Mouse (Mus musculus) C2C12 (cell line): ENCODE measurements around the gene Pdpk1. TPM values are rescaled to one million over a fixed set of nuclear protein-coding genes. Genes with fewer than 3 reads are reported as not detected.

Experiments used
- H3K27me3 ChIP-seq: one replicate; pipeline ENCODE4 v1.6.1; 2011; ENCODE audit not compliant: control insufficient read depth, insufficient read depth, insufficient read length
- H3K36me3 ChIP-seq: one replicate; pipeline ENCODE4 v1.6.1; 2011; ENCODE audit not compliant: control insufficient read depth, insufficient read depth
- H3K4me3 ChIP-seq: one replicate; pipeline ENCODE4 v1.5.1; 2011; ENCODE audit warnings: mild to moderate bottlenecking, control low read depth; ENCODE audit not compliant: poor library complexity, insufficient read depth, severe bottlenecking
- H3K79me2 ChIP-seq: one replicate; pipeline ENCODE4 v1.6.1; 2011; ENCODE audit not compliant: control insufficient read depth, insufficient read depth
- H3K79me3 ChIP-seq: one replicate; pipeline ENCODE4 v1.6.1; 2011; ENCODE audit warnings: low read depth, control low read depth
- H3ac ChIP-seq: one replicate; pipeline ENCODE3; 2011; ENCODE audit warnings: low read depth; ENCODE audit not compliant: control insufficient read depth, insufficient read length
- CEBPB ChIP-seq: IDR thresholded peaks from one replicate; pipeline ENCODE4 v1.6.1; 2011; ENCODE audit warnings: low read depth, mild to moderate bottlenecking, control low read depth, moderate library complexity
- CTCF ChIP-seq: IDR thresholded peaks from one replicate; pipeline ENCODE4 v1.5.1; 2011; ENCODE audit not compliant: control insufficient read depth, insufficient read depth, insufficient read length
- FOSL1 ChIP-seq: IDR thresholded peaks from one replicate; pipeline ENCODE4 v1.8.0; 2011; ENCODE audit warnings: mild to moderate bottlenecking, low read length; ENCODE audit not compliant: poor library complexity, insufficient read depth, severe bottlenecking
- MAX ChIP-seq: IDR thresholded peaks from one replicate; pipeline ENCODE4 v1.6.1; 2011; ENCODE audit warnings: mild to moderate bottlenecking, control low read depth
- MYOD1 ChIP-seq: IDR thresholded peaks from one replicate; pipeline ENCODE4 v1.6.1; 2011; ENCODE audit warnings: low read depth; ENCODE audit not compliant: control insufficient read depth, insufficient read length
- MYOG ChIP-seq: IDR thresholded peaks from one replicate; pipeline ENCODE4 v1.6.1; 2011; ENCODE audit not compliant: control insufficient read depth, insufficient read length; ENCODE audit errors: extremely low read depth
- USF1 ChIP-seq: IDR thresholded peaks from one replicate; pipeline ENCODE4 v1.6.1; 2011; ENCODE audit warnings: low read depth, mild to moderate bottlenecking, control low read depth, moderate library complexity
- polyA plus RNA-seq: library from polyadenylated mRNA; unstranded; fragments of >200 nt; fragmentation: generic; extraction: Trizol; gene quantifications from one replicate; pipeline ENCODE4 v1.2.1, GENCODE M21; 2012; ENCODE audit warnings: missing spikeins

The Pdpk1 gene
- polyA plus RNA-seq, 1 experiment: 7.4 TPM

DNA sequence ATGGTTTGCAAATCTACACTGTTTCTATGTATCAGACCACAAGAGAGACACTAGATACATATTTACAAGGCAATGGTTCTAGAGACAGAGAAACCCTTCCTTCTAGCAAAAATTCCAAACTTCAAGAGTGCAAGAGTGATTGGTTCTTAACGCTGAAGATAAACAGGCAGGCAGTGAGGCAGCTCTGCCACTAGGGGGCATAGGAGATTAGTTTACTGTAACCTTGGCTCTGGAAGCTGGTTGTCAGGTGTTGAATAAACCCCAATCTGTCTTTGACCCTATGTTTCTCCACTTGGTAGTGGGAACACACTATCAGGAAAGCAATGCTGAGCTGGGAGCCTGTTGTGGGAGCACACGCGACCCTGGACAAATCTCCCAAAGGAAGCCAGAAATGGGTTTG is 22.7 kb upstream of the Pdpk1 start:
- Histone ChIP-seq H3K4me3 (no peak overlapping the region), H3ac (no peak overlapping the region), H3K36me3 (no peaks in the 10 kb centered on the region), H3K27me3 (no peaks in the 10 kb centered on the region), H3K79me2 (peaks cover 8% of the 10 kb centered on the region), H3K79me3 (peaks cover 5% of the 10 kb centered on the region)
- TF ChIP-seq MYOG: no peak
- peak; percentile 71 for TF ChIP-seq CTCF

DNA sequence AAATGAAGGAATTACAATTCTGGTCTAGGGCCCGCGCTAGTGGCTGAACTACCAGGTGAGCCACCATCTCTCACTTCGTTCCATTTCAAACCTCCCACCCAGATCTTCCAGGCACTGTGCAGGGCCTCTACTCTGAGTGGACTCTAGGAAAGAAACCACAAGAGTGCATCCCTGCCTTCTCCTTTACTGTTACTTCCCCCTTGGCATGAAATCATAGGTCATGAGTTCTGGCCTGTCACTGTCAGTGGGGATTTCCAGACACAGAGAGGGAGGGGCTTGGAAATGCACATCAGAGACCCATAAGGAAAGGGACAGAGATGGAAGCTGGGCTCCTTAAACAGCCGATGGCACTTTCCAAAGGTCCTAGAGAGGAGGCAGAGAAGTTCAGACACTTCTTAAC is 21.0 kb upstream of the Pdpk1 start:
- peaks cover 25% of the 10 kb centered on the region for H3K79me2 ChIP-seq
- H3K36me3 ChIP-seq: peaks cover 10% of the 10 kb centered on the region
- no peaks in the 10 kb centered on the region for H3K27me3 ChIP-seq
- no peak for TF ChIP-seq MAX
- no peak for TF ChIP-seq MYOD1
- TF ChIP-seq USF1: no peak
- no peak overlapping the region for H3ac ChIP-seq
- H3K4me3 ChIP-seq: no peak overlapping the region
- peaks cover 22% of the 10 kb centered on the region for H3K79me3 ChIP-seq

DNA sequence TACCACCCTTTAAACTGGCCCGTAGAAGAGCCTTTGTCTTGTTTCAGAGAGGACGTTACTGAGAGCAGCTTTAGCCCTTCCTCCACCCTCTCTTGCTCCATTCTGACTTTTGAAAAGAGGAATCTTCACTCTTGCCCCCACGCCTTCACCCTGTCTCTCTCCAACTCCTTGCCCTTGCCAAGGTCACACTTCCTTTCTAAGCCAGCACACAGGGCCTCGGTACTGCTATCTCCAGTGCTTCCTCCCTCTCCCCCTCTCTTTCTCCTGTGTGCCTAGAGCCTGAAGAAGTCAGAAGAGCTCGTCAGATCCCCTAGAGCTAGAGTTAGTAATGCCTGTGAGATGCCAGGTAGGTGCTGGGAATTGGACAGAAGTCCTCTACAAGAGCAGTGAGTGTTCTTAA is 20.0 kb upstream of the Pdpk1 start:
- no peak overlapping the region for H3ac ChIP-seq
- peaks cover 27% of the 10 kb centered on the region for H3K79me3 ChIP-seq

DNA sequence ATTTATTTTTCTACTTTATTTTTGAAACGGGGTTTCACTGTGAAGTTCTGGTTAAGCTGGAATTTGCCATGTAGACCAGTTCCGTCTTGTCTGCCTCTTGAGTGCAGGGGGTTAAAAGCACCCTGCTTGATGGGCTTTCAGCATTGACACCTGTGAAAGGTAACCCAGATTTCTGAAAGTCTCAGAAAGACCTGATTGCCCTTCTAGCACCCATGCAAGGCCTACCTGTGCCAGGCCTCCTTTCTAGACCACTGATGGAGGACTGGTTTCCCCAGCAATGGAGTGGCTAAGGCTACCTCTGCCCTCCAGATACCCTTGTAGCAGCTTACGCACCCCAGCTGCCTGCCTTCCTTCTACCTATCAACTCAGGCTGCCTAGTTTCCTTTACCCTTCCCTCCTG is 19.4 kb upstream of the Pdpk1 start:
- TF ChIP-seq FOSL1 (no peak), USF1 (no peak), MAX (no peak), MYOD1 (no peak), MYOG (no peak), CEBPB (no peak), CTCF (no peak)
- Histone ChIP-seq H3K27me3 (no peaks in the 10 kb centered on the region), H3K4me3 (peak overlapping the region; percentile 89), H3K79me3 (peaks cover 31% of the 10 kb centered on the region), H3K36me3 (peaks cover 20% of the 10 kb centered on the region), H3ac (no peak overlapping the region), H3K79me2 (peaks cover 38% of the 10 kb centered on the region)

More for the DNA sequence above, 20.0 kb upstream of the Pdpk1 start:
- no peaks in the 10 kb centered on the region for H3K27me3 ChIP-seq
- H3K36me3 ChIP-seq: peaks cover 14% of the 10 kb centered on the region
- TF ChIP-seq CEBPB (no peak), CTCF (no peak), MYOD1 (no peak), FOSL1 (no peak), USF1 (no peak), MAX (no peak), MYOG (no peak)
- H3K4me3 ChIP-seq: no peak overlapping the region
- H3K79me2 ChIP-seq: peaks cover 32% of the 10 kb centered on the region

DNA sequence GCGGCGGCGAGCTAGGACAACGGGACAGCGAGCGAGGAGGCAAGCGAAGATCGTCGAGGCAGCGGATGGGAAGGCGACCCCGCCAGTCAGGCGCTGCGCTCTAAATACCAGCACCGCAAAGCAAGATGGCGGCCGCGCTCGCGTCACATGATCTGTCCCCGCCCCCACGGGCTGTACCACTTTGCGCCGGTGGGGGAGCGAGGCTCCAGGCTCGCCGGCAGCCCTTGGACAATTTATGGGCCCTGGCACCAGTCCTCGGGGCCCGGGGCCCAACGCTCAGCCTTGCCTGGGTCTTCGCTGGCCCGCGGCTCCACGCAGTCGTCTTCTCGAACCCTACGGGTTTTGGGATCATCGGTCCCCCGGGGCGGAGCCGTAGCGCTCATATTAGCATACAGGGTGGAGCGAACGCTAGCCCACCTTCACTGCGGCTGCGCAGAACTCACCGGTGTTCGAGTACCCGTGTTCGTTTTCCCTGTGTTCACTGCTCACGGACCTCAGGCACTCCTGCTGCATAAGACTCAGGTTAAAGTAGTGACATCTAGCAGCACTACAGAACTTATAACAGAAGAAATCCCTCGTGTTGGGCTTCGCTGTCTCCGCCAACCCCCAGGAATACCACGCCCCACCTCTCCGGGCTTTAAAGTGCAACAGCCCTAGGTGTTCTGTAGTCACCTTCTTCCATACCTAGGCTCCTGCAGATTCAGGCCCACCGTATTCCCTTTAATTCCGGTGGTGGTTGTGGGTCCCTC is 18.8 kb upstream of the Pdpk1 start, which contains the start of gene Atp6v0c:
Gene Atp6v0c, minus strand, starts transcription at position 386 of the 749 bp plus-strand sequence.
- H3K27me3 ChIP-seq: no peaks in the 10 kb centered on the region
- peaks cover 31% of the 10 kb centered on the region for H3K79me3 ChIP-seq
- peaks cover 22% of the 10 kb centered on the region for H3K36me3 ChIP-seq
- peak within 1 kb of the TSS; percentile 100 for H3ac ChIP-seq
- TF ChIP-seq CEBPB (no peak), CTCF (no peak), USF1 (peak; percentile 89), MYOD1 (no peak), FOSL1 (no peak)
- H3K79me2 ChIP-seq: peaks cover 42% of the 10 kb centered on the region
- peak within 1 kb of the TSS; percentile 89 for H3K4me3 ChIP-seq

DNA sequence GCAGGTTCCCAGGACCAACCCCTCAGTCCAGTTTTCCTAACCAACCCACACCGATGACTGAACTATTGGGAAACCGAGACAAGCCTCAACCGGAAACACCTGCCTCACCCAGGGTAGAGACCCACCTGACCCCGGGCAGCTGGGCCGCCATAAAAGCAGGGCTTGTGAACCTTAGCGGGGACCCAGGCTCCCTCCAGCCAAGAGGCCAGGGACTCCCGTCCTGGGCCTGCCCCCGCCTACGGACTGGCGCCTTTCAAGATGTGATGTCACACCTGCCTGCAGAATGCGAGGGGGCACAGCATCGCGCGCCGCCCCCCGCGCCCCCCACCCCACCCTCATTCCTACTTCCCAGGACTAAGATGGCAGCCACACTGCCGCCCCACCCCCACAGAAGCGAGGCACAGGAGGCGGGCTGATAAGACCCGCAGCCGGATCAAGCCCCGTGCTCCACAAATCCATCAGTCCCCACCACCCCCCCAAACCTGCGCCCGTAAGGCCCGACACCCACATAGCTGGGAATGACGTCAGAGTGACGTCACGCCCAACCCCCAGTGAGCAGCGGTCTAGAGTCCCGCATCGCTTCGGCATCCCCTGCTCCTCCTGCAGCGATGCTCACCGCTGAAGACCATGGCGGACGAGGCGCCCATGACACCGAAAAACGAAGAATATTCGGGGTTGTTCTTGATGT is 18.0 kb upstream of the Pdpk1 start:
- H3K79me2 ChIP-seq: peaks cover 42% of the 10 kb centered on the region
- peak overlapping the region; percentile 89 for H3K4me3 ChIP-seq
- no peaks in the 10 kb centered on the region for H3K27me3 ChIP-seq
- peaks cover 31% of the 10 kb centered on the region for H3K79me3 ChIP-seq
- TF ChIP-seq USF1 (no peak), FOSL1 (no peak), MYOG (no peak), CEBPB (no peak), MAX (no peak), CTCF (no peak), MYOD1 (no peak)
- peaks cover 22% of the 10 kb centered on the region for H3K36me3 ChIP-seq
- peak overlapping the region; percentile 100 for H3ac ChIP-seq
